Mouse (Mus musculus): ENCODE measurements at regions not wholly inside any gene's neighbourhood (a gene's known extent, or its start where the extent isn't known, plus 50 kb on each side); places are given as distances from the start of the nearest gene placed in this dataset.

- no peak for DNase-seq
Observed at GRCm38 (mm10) chr2:33941316-33941715, 53.6 kb upstream of the Mvb12b start.

DNA sequence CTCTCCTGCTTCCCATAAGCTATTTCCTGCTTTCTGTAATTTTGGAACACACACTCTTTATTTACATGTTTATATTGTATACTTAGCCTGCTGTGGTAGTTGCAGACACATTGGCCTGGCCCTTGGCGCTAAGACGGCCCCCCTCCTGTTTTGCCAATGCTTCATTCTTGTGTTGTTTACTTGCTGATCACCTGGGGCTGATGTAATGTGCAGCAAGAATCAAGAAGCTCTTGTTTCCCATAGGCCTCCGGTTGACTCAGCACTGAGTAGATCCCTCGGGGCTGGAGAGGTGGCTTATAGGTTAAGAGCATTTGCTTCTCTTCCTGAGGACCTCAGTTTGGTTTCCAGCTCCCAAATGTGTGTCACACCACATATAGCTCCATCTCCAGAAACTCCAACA is 52.1 kb upstream of the Mvb12b start:
- no peak for DNase-seq
